Mouse (Mus musculus) heart, postnatal 0 days (tissue): ENCODE data around the gene 4932438H23Rik. TPM values are rescaled to one million over a fixed set of nuclear protein-coding genes. Genes with fewer than 3 reads are reported as not detected.
A peak's percentile ranks its signal among the peaks of the same experiment; 100 is the strongest.

Experiments
- ATAC-seq: fragments of 200-750 bp; cut with Nextera tagmentation; 2 replicates; pipeline ENCODE4 v1.8.0; 2017; ENCODE audit warnings: low read depth, moderate number of reproducible peaks, moderate library complexity; ENCODE audit not compliant: insufficient read depth
- DNase-seq: peaks from one replicate; pipeline ENCODE4 v3.0.0-alpha.2; 2016; ENCODE audit warnings: low spot score
- H3K27ac ChIP-seq: fragments of 300-500 bp; sonication (generic); 2 replicates; pipeline ENCODE4 v1.5.1; 2014; ENCODE audit warnings: low read depth, mild to moderate bottlenecking
- H3K27me3 ChIP-seq: fragments of 300-500 bp; sonication (generic); 2 replicates; pipeline ENCODE4 v1.6.1; 2014; ENCODE audit warnings: low read length, mixed read lengths; ENCODE audit not compliant: control insufficient read depth, insufficient read depth
- H3K36me3 ChIP-seq: fragments of 300-500 bp; sonication (generic); replicated peaks from 2 replicates; pipeline ENCODE4 v1.6.1; 2014; ENCODE audit warnings: low read length, mixed read lengths; ENCODE audit not compliant: control insufficient read depth, insufficient read depth
- H3K4me1 ChIP-seq: fragments of 300-500 bp; sonication (generic); 2 replicates; pipeline ENCODE4 v1.6.1; 2014; ENCODE audit warnings: antibody characterized with exemption; ENCODE audit not compliant: control insufficient read depth, insufficient read depth
- H3K4me2 ChIP-seq: fragments of 300-500 bp; sonication (generic); 2 replicates; pipeline ENCODE4 v1.6.1; 2014; ENCODE audit warnings: low read depth, mild to moderate bottlenecking, low read length, moderate library complexity
- H3K4me3 ChIP-seq: fragments of 300-500 bp; sonication (generic); 2 replicates; pipeline ENCODE4 v1.5.1; 2014; ENCODE audit warnings: low read depth, low read length
- H3K9ac ChIP-seq: fragments of 300-500 bp; sonication (generic); replicated peaks from 2 replicates; pipeline ENCODE4 v1.6.1; 2014; ENCODE audit warnings: low read depth, low read length, mixed read lengths
- H3K9me3 ChIP-seq: fragments of 300-500 bp; sonication (generic); replicated peaks from 2 replicates; pipeline ENCODE4 v1.6.1; 2016; ENCODE audit warnings: low read length; ENCODE audit not compliant: control insufficient read depth
- CTCF ChIP-seq: IDR thresholded peaks from 2 replicates; pipeline ENCODE4 v1.5.1; 2016; ENCODE audit warnings: antibody characterized with exemption, control low read depth, low read depth
- EP300 ChIP-seq: IDR thresholded peaks from 2 replicates; pipeline ENCODE4 v1.6.1; 2016; ENCODE audit warnings: antibody characterized with exemption, low read depth
- WGBS: fragments of 180-500 bp; shearing (Covaris S2); extraction: QIAGEN DNeasy Blood & Tissue Kit; methylation state at CpG from one replicate; pipeline ENCODE4 v1.1.7; 2014; 5-methylcytosine and 5-hydroxymethylcytosine counted together
- polyA plus RNA-seq: library from polyadenylated mRNA; unstranded; fragments of >200 nt; fragmentation: Nextera tagmentation; extraction: Ambion mirVana; gene quantifications from 2 replicates; pipeline ENCODE4 v1.2.1, GENCODE M21; 2015
- total RNA-seq: library from RNA; depleted of rRNA; stranded (reverse); fragments of >200 nt; gene quantifications from 2 replicates; pipeline ENCODE4 v1.2.3, GENCODE M21; 2014; ENCODE audit warnings: low replicate concordance

4932438H23Rik gene
- total and polyA plus RNA-seq, 2 experiments from 2014 or later = 0.11 to 0.14 TPM

GRCm38 (mm10) chr16:91055150-91055549 lies 39.8 kb downstream of the 4932438H23Rik start:
- TF ChIP-seq CTCF (no peak), EP300 (no peak)
- Histone ChIP-seq H3K4me2 (no peak overlapping the region), H3K4me3 (no peak overlapping the region), H3K27ac (no peak overlapping the region), H3K4me1 (0 out of 2 replicates have a peak, but pooled peaks cover 3% of the 10 kb centered on the region), H3K27me3 (0 out of 2 replicates have a peak, but pooled peaks cover 9% of the 10 kb centered on the region), H3K9me3 (no peaks in the 10 kb centered on the region), H3K36me3 (no peaks in the 10 kb centered on the region), H3K9ac (no peak overlapping the region)
- no peak for ATAC-seq
- WGBS = 78% methylated on average over 5 of the region's 5 CpGs
- DNase-seq = no peak

- TF ChIP-seq CTCF = no peak
- no peak for DNase-seq
- ATAC-seq = no peak
- Histone ChIP-seq H3K4me1 (0 out of 2 replicates have a peak, but pooled peaks cover 3% of the 10 kb centered on the region), H3K4me3 (no peak overlapping the region), H3K4me2 (no peak overlapping the region), H3K9me3 (no peaks in the 10 kb centered on the region), H3K9ac (no peak overlapping the region), H3K27ac (no peak overlapping the region), H3K27me3 (0 out of 2 replicates have a peak, but pooled peaks cover 5% of the 10 kb centered on the region), H3K36me3 (no peaks in the 10 kb centered on the region)
- WGBS = 60% methylated on average over 8 of the region's 8 CpGs
Measured at GRCm38 (mm10) chr16:91053599-91053998, 41.3 kb downstream of the 4932438H23Rik start.

GRCm38 (mm10) chr16:91045511-91045910 lies 49.4 kb downstream of the 4932438H23Rik start:
- TF ChIP-seq EP300 = no peak
- TF ChIP-seq CTCF = peak; percentile 42
- no peak overlapping the region for H3K9ac ChIP-seq
- H3K4me1 ChIP-seq = peaks cover 7% of the 10 kb centered on the region
- no peak for DNase-seq
- WGBS = 60% methylated on average over 8 of the region's 8 CpGs
- H3K27ac ChIP-seq = no peak overlapping the region
- no peak for ATAC-seq
- no peaks in the 10 kb centered on the region for H3K27me3 ChIP-seq
- peaks cover 6% of the 10 kb centered on the region for H3K36me3 ChIP-seq
- H3K4me2 ChIP-seq = no peak overlapping the region
- no peak overlapping the region for H3K4me3 ChIP-seq
- no peaks in the 10 kb centered on the region for H3K9me3 ChIP-seq

GRCm38 (mm10) chr16:91044270-91045182 lies 50.4 kb downstream of the 4932438H23Rik start, which contains the start of gene Paxbp1:
Gene Paxbp1 (minus strand): TSS chr16:91044543.
- peak; percentile 94 for ATAC-seq
- whole genome bisulfite sequencing = 1% methylated on average over 70 of the region's 70 CpGs
- Histone ChIP-seq H3K9ac (peak within 1 kb of the TSS; percentile 94), H3K27ac (peak within 1 kb of the TSS; percentile 97), H3K9me3 (no peaks in the 10 kb centered on the region), H3K36me3 (peaks cover 11% of the 10 kb centered on the region), H3K4me1 (peaks cover 7% of the 10 kb centered on the region), H3K4me2 (peak within 1 kb of the TSS; percentile 72), H3K4me3 (peak within 1 kb of the TSS; percentile 96), H3K27me3 (no peaks in the 10 kb centered on the region)
- TF ChIP-seq CTCF = peak; percentile 98
- no peak for TF ChIP-seq EP300
- DNase-seq = peak; percentile 95

- WGBS = 0% methylated on average over 63 of the region's 63 CpGs
- ATAC-seq = peak; percentile 83
- H3K4me1 ChIP-seq = peaks cover 7% of the 10 kb centered on the region
- H3K27ac ChIP-seq = peak overlapping the region; percentile 97
- H3K9me3 ChIP-seq = no peaks in the 10 kb centered on the region
- DNase-seq = peak; percentile 51
- no peak for TF ChIP-seq EP300
- TF ChIP-seq CTCF = no peak
- no peaks in the 10 kb centered on the region for H3K27me3 ChIP-seq
- H3K9ac ChIP-seq = peak overlapping the region; percentile 94
- peak overlapping the region; percentile 72 for H3K4me2 ChIP-seq
- peak overlapping the region; percentile 96 for H3K4me3 ChIP-seq
- peaks cover 17% of the 10 kb centered on the region for H3K36me3 ChIP-seq
Measured at GRCm38 (mm10) chr16:91043461-91044248, 51.3 kb downstream of the 4932438H23Rik start.
